Mouse (Mus musculus) neutrophil, adult 59 days (primary cell): ENCODE data around the gene Tm4sf19. TPM values are rescaled to one million over a fixed set of nuclear protein-coding genes. Genes with fewer than 3 reads are reported as not detected.

Experiments used
- total RNA-seq, 2 experiments: library from RNA; stranded (reverse); gene quantifications; 1 replicate in 1 of 2; 2 replicates in 1 of 2; pipeline ENCODE4 v1.2.4; 2023

The Tm4sf19 gene
- total RNA-seq: not detected

GRCm38 (mm10) chr16:32400267-32400666 lies at the start of gene Tm4sf19:
Tm4sf19 (plus strand) TSS chr16:32400506.

GRCm38 (mm10) chr16:32419517-32420483 lies 19.5 kb downstream of the Tm4sf19 start, which contains the start of gene Tctex1d2:
Tctex1d2 (plus strand) TSS chr16:32419702.

GRCm38 (mm10) chr16:32430474-32431046 lies 30.3 kb downstream of the Tm4sf19 start, which contains the start of gene Pcyt1a:
Pcyt1a (plus strand) TSS chr16:32430921.

Other genes with a start within 250 kb of the Tm4sf19 start
- gene Nrros, start 234.9 kb upstream of the Tm4sf19 start, total RNA-seq: 100 to 1,000 TPM; 125 to 160 TPM
- gene Bex6, start 220.7 kb upstream of the Tm4sf19 start, total RNA-seq: 1 to 10 TPM; 5.7 to 6.9 TPM
- 1 to 10 TPM; 9.2 to 9.4 TPM for gene Fbxo45, start 153.3 kb upstream of the Tm4sf19 start, total RNA-seq
- 10 to 100 TPM; 11.5 to 11.9 TPM for gene Wdr53, start 153.3 kb upstream of the Tm4sf19 start, total RNA-seq
- under 1 TPM; 0.35 to 0.58 TPM for gene Smco1, start 129.0 kb upstream of the Tm4sf19 start, total RNA-seq
- gene Rnf168, start 123.0 kb upstream of the Tm4sf19 start, total RNA-seq: 10 to 100 TPM; 16.5 to 20.2 TPM
- 10 to 100 TPM; 42.0 to 45.8 TPM for gene Ubxn7, start 68.2 kb upstream of the Tm4sf19 start, total RNA-seq
- 10 to 100 TPM; 14.4 to 16.4 TPM for gene Tctex1d2, start 19.2 kb downstream of the Tm4sf19 start, total RNA-seq
- 100 to 1,000 TPM; 106 to 112 TPM for gene Pcyt1a, start 30.4 kb downstream of the Tm4sf19 start, total RNA-seq
- not detected for gene Slc51a, start 87.4 kb downstream of the Tm4sf19 start, total RNA-seq
- gene Zdhhc19, start 95.8 kb downstream of the Tm4sf19 start, total RNA-seq: not detected
- gene Tfrc, start 208.4 kb downstream of the Tm4sf19 start, total RNA-seq: 10 to 100 TPM; 33.8 to 49.6 TPM
- gene Tnk2, start 243.4 kb downstream of the Tm4sf19 start, total RNA-seq: 10 to 100 TPM; 18.6 to 27.6 TPM